Mouse (Mus musculus): ENCODE data around the gene Tgfbr3l.

DNA sequence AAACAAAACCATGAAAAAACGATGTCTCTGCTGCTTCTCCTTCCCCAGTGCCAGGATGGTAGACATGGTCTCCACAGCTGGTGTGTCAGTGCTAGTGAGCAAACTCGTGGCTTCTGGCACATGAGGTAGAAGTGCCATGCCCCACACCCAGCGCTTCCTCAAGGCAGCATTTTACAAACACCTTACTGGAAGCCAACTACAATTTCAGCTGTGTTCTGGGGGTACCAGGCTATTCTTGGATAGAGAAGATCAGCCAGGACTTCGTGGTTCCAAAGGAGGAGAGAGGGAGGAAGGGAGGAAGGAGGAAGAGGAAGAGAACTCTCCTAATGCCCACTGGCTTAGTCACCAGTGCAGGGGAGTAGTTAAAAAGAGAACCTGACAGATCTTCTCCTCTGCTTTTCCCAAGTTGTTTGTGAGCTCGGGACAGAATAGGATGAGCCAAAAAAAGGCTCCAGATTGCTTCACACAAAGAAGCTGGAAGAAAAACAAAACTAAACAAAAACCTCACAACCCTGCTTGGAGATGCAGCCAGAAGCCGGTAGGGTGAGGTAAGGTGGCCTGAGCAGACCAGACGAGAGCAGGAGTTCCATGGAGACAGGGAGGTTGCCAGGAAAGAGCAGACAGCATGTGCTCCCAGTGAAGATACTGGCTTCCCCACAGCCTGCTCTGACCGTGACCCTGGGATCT, 15.2 kb downstream of the Tgfbr3l start:
- TF ChIP-seq CTCF (IDR thresholded peaks at IDR 0.05; ENCODE audit: low read depth, low read length) (no peak), GATA1 (IDR thresholded peaks at IDR 0.05; ENCODE audit: borderline replicate concordance, low read length) (no peak)
